Mouse (Mus musculus) spleen, adult 2 months (tissue): ENCODE data around the gene Gm10382.

ENCODE experiments used
- CTCF ChIP-seq: fragments of 200-500 bp; IDR thresholded peaks from 2 replicates; pipeline ENCODE4 v1.5.1; 2011; ENCODE audit warnings: mild to moderate bottlenecking, inconsistent platforms; ENCODE audit not compliant: insufficient read depth, insufficient read length, insufficient replicate concordance; ENCODE audit errors: extremely low read depth
- POLR2A ChIP-seq: fragments of 200-500 bp; IDR thresholded peaks from 2 replicates; pipeline ENCODE4 v1.6.1; 2011; ENCODE audit warnings: low read depth, low read length, inconsistent platforms

- TF ChIP-seq CTCF (no peak), POLR2A (no peak)
These were observed 18.0 kb upstream of the Gm10382 start for GRCm38 (mm10) chr5:125370950-125371693.
